Mouse (Mus musculus) hindbrain, embryonic 13.5 days (tissue): ENCODE results near the gene Ier2. TPM values are rescaled to one million over a fixed set of nuclear protein-coding genes. Genes with fewer than 3 reads are reported as not detected.
"Not testable (repeated sequence)": the region's sequence is repeated elsewhere in the genome, so short reads cannot be mapped to it uniquely, and the experiment has no call there.

ENCODE experiments used
- ATAC-seq: fragments of 200-750 bp; cut with Nextera tagmentation; 2 replicates; pipeline ENCODE4 v1.8.0; 2017; ENCODE audit warnings: moderate TSS enrichment; ENCODE audit not compliant: low FRiP score
- H3K27ac ChIP-seq: fragments of 300-500 bp; sonication (generic); 2 replicates; pipeline ENCODE4 v1.5.1; 2015; ENCODE audit warnings: inconsistent platforms, mild to moderate bottlenecking, moderate library complexity
- H3K27me3 ChIP-seq: fragments of 300-500 bp; sonication (generic); 2 replicates; pipeline ENCODE4 v1.6.1; 2015; ENCODE audit warnings: mild to moderate bottlenecking, inconsistent platforms
- H3K36me3 ChIP-seq: fragments of 300-500 bp; sonication (generic); 2 replicates; pipeline ENCODE4 v1.6.1; 2015; ENCODE audit warnings: mild to moderate bottlenecking, inconsistent platforms
- H3K4me1 ChIP-seq: fragments of 300-500 bp; sonication (generic); replicated peaks from 2 replicates; pipeline ENCODE4 v1.6.1; 2015; ENCODE audit warnings: inconsistent platforms
- H3K4me2 ChIP-seq: fragments of 300-500 bp; sonication (generic); 2 replicates; pipeline ENCODE4 v1.6.1; 2015; ENCODE audit warnings: inconsistent platforms, mild to moderate bottlenecking, moderate library complexity
- H3K4me3 ChIP-seq: fragments of 300-500 bp; sonication (generic); 2 replicates; pipeline ENCODE4 v1.5.1; 2015; ENCODE audit warnings: mild to moderate bottlenecking, inconsistent platforms
- H3K9ac ChIP-seq: fragments of 300-500 bp; sonication (generic); 2 replicates; pipeline ENCODE4 v1.6.1; 2015; ENCODE audit warnings: mild to moderate bottlenecking, inconsistent platforms
- H3K9me3 ChIP-seq: fragments of 300-500 bp; sonication (generic); 2 replicates; pipeline ENCODE4 v1.6.1; 2016; ENCODE audit warnings: inconsistent platforms
- WGBS: fragments of 180-500 bp; shearing (Covaris S2); methylation state at CpG from one replicate; pipeline ENCODE4 v1.1.7; 2015; 5-methylcytosine and 5-hydroxymethylcytosine counted together
- polyA plus RNA-seq: library from polyadenylated mRNA; unstranded; fragments of >200 nt; fragmentation: Nextera tagmentation; extraction: Ambion mirVana; gene quantifications from 2 replicates; pipeline ENCODE4 v1.2.1, GENCODE M21; 2015

The Ier2 gene
- polyA plus RNA-seq, 1 experiment from 2014 or later: 32.2 TPM

DNA sequence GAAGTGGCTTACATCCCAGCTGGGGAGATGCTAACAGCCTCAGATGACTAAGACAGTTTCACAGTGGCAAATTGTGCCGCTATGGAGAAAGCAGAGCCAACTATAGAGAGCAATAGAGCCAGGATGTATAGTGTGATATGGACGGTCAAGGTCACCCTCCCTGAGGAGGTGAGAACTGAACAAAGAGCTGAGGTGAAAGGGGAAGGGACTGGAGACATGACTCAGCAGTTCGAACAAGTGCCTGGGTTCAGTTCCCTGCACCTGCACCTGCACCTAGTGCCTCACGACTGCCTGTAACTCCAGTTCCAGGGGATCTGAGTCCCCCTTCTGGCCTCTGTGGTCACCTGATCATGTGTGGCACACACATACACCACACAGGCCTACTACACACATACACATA is 32.5 kb downstream of the Ier2 start:
- Histone ChIP-seq H3K27ac (no peak overlapping the region), H3K9ac (no peak overlapping the region), H3K36me3 (peaks cover 50% of the 10 kb centered on the region), H3K27me3 (no peaks in the 10 kb centered on the region), H3K9me3 (no peaks in the 10 kb centered on the region), H3K4me3 (no peak overlapping the region), H3K4me1 (peaks cover 14% of the 10 kb centered on the region), H3K4me2 (no peak overlapping the region)
- no peak for ATAC-seq
- WGBS: 82% methylated on average over 4 of the region's 4 CpGs

- Histone ChIP-seq H3K36me3 (peaks cover 50% of the 10 kb centered on the region), H3K27ac (no peak overlapping the region), H3K4me2 (no peak overlapping the region), H3K4me1 (peaks cover 9% of the 10 kb centered on the region), H3K4me3 (no peak overlapping the region), H3K27me3 (no peaks in the 10 kb centered on the region), H3K9ac (no peak overlapping the region), H3K9me3 (no peaks in the 10 kb centered on the region)
- WGBS: 83% methylated on average over 11 of the region's 11 CpGs
- no peak for ATAC-seq
These were observed 33.1 kb downstream of the Ier2 start for GRCm38 (mm10) chr8:84629586-84629985.

- H3K4me1 ChIP-seq, H3K9me3 ChIP-seq, H3K4me2 ChIP-seq, H3K4me3 ChIP-seq, H3K27ac ChIP-seq, H3K9ac ChIP-seq, H3K27me3 ChIP-seq, ATAC-seq: not testable (repeated sequence)
- WGBS: 81% methylated on average over 4 of the region's 4 CpGs
- H3K36me3 ChIP-seq: peaks cover 25% of the 10 kb centered on the region
These were observed 39.2 kb downstream of the Ier2 start for GRCm38 (mm10) chr8:84623425-84623824.

GRCm38 (mm10) chr8:84621102-84621625 is 41.5 kb downstream of the Ier2 start:
- no peak overlapping the region for H3K9ac ChIP-seq
- H3K27ac ChIP-seq: no peak overlapping the region
- 0 out of 2 replicates have a peak, but pooled peaks cover 3% of the 10 kb centered on the region for H3K27me3 ChIP-seq
- ATAC-seq: no peak
- no peak overlapping the region for H3K4me2 ChIP-seq
- peaks cover 1% of the 10 kb centered on the region for H3K4me1 ChIP-seq
- H3K9me3 ChIP-seq: no peaks in the 10 kb centered on the region
- whole genome bisulfite sequencing: 78% methylated on average over 8 of the region's 8 CpGs
- H3K36me3 ChIP-seq: peaks cover 19% of the 10 kb centered on the region
- H3K4me3 ChIP-seq: no peak overlapping the region

DNA sequence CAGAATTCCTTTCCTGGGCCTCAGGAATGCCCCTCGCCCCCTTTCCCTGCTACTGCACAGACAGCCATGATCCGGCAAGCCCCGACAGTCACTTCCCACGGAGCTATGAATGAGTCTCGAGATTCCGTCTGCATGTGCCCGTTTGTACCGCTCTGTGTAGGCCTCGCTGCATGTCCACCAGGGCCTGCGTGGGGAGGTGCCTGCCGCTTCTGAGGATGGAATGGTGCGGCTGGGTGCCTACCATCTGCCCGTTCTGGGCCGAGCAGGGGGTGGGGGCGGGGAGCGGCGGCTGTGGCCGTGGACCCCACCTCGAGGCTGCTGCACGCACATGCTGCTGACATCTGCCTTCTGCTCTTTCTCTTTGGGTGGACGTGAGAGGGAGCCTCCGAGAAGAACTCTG is 45.6 kb downstream of the Ier2 start:
- no peak overlapping the region for H3K4me2 ChIP-seq
- H3K9me3 ChIP-seq: no peaks in the 10 kb centered on the region
- peaks cover 25% of the 10 kb centered on the region for H3K36me3 ChIP-seq
- peaks cover 13% of the 10 kb centered on the region for H3K4me1 ChIP-seq
- no peak for ATAC-seq
- H3K27ac ChIP-seq: no peak overlapping the region
- 34% methylated on average over 22 of the region's 22 CpGs for WGBS
- H3K4me3 ChIP-seq: no peak overlapping the region
- peaks cover 10% of the 10 kb centered on the region; the same call in 1 of the 2 replicates for H3K27me3 ChIP-seq
- no peak overlapping the region for H3K9ac ChIP-seq

- Histone ChIP-seq H3K27me3 (peaks cover 10% of the 10 kb centered on the region; the same call in 1 of the 2 replicates), H3K36me3 (peaks cover 28% of the 10 kb centered on the region), H3K4me3 (no peak overlapping the region), H3K9ac (0 out of 2 replicates have a peak overlapping the region, but pooled peaks have one; percentile 29), H3K4me2 (peak overlapping the region; percentile 6; the same call in 1 of the 2 replicates), H3K27ac (no peak overlapping the region), H3K4me1 (peaks cover 13% of the 10 kb centered on the region), H3K9me3 (no peaks in the 10 kb centered on the region)
- ATAC-seq: peak; percentile 40
- 26% methylated on average over 22 of the region's 22 CpGs for WGBS
These were observed 46.8 kb downstream of the Ier2 start for GRCm38 (mm10) chr8:84615666-84616485.

- Histone ChIP-seq H3K27me3 (peaks cover 10% of the 10 kb centered on the region; the same call in 1 of the 2 replicates), H3K9ac (0 out of 2 replicates have a peak overlapping the region, but pooled peaks have one; percentile 35), H3K4me3 (no peak overlapping the region), H3K4me2 (no peak overlapping the region), H3K9me3 (no peaks in the 10 kb centered on the region), H3K36me3 (peaks cover 23% of the 10 kb centered on the region), H3K27ac (no peak overlapping the region), H3K4me1 (peaks cover 13% of the 10 kb centered on the region)
- WGBS: 29% methylated on average over 16 of the region's 16 CpGs
- no peak for ATAC-seq
These were observed 48.0 kb downstream of the Ier2 start for GRCm38 (mm10) chr8:84614512-84615223.

Other genes with a start within 250 kb of the Ier2 start
- gene Trmt1, start 23.5 kb upstream of the Ier2 start, polyA plus RNA-seq: 51.9 and 60.3 TPM in 2 replicates
- 13.7 and 14.4 TPM in 2 replicates for gene Nacc1, start 25.0 kb upstream of the Ier2 start, polyA plus RNA-seq
- 3.9 and 4.2 TPM in 2 replicates for gene Lyl1, start 38.6 kb upstream of the Ier2 start, polyA plus RNA-seq
- gene G430095P16Rik, start 60.2 kb upstream of the Ier2 start, polyA plus RNA-seq: 1.0 and 2.3 TPM in 2 replicates
- gene Nfix, start 137.5 kb upstream of the Ier2 start, polyA plus RNA-seq: 35.3 and 44.1 TPM in 2 replicates
- gene Dand5, start 160.0 kb upstream of the Ier2 start, polyA plus RNA-seq: 10.8 and 11.5 TPM in 2 replicates
- gene Gadd45gip1, start 168.7 kb upstream of the Ier2 start, polyA plus RNA-seq: 37.3 and 37.8 TPM in 2 replicates
- 83.2 and 85.5 TPM in 2 replicates for gene Rad23a, start 177.8 kb upstream of the Ier2 start, polyA plus RNA-seq
- gene Calr, start 184.1 kb upstream of the Ier2 start, polyA plus RNA-seq: 646 and 672 TPM in 2 replicates
- 107 and 109 TPM in 2 replicates for gene Farsa, start 194.1 kb upstream of the Ier2 start, polyA plus RNA-seq
- 17.8 and 20.4 TPM in 2 replicates for gene Syce2, start 209.3 kb upstream of the Ier2 start, polyA plus RNA-seq
- gene Gcdh, start 231.1 kb upstream of the Ier2 start, polyA plus RNA-seq: 33.1 TPM in 2 replicates
- 0.64 and 1.00 TPM in 2 replicates for gene Klf1, start 239.1 kb upstream of the Ier2 start, polyA plus RNA-seq
- gene Dnase2a, start 245.7 kb upstream of the Ier2 start, polyA plus RNA-seq: 5.8 and 6.0 TPM in 2 replicates